Mouse (Mus musculus) T-helper 2 cell (primary cell): ENCODE measurements around the gene Terb1.

Source experiments
- in situ Hi-C: fragments of 300-600 bp; cut with MboI, MseI; formaldehyde crosslinking; loops from one replicate; pipeline ENCODE4 v1.15.1; 2025; ENCODE audit warnings: high pct_unique_total_duplicates

Gene Terb1

GRCm38 (mm10) chr8:104448796-104449195 lies 60.9 kb downstream of the Terb1 start:
- in situ Hi-C loops = no loop called here

GRCm38 (mm10) chr8:104446016-104446415 lies 63.7 kb downstream of the Terb1 start:
- in situ Hi-C loops = no loop called here

- in situ Hi-C loops = no loop called here
Observed at GRCm38 (mm10) chr8:104445248-104445647, 64.5 kb downstream of the Terb1 start.

GRCm38 (mm10) chr8:104443125-104443679 lies 66.5 kb downstream of the Terb1 start:
- in situ Hi-C loops = no loop called here

- in situ Hi-C loops = no loop called here
Observed at GRCm38 (mm10) chr8:104442299-104443124, 67.2 kb downstream of the Terb1 start, which contains the start of gene Dync1li2. Gene Dync1li2, minus strand, starts transcription at chr8:104443047.

GRCm38 (mm10) chr8:104441613-104442012 lies 68.1 kb downstream of the Terb1 start:
- in situ Hi-C loops = no loop called here

- in situ Hi-C loops = loop anchor here (5.0 kb wide), 1 partner anchor 97 kb away; no protein-coding TSS in a partner anchor
Observed at GRCm38 (mm10) chr8:104439461-104439860, 70.2 kb downstream of the Terb1 start.

GRCm38 (mm10) chr8:104437494-104438135 lies 72.1 kb downstream of the Terb1 start:
- in situ Hi-C loops = loop anchor here (5.0 kb wide), 1 partner anchor 95 kb away; no protein-coding TSS in a partner anchor

GRCm38 (mm10) chr8:104436591-104436990 lies 73.1 kb downstream of the Terb1 start:
- in situ Hi-C loops = loop anchor here (5.0 kb wide), 1 partner anchor 94 kb away; no protein-coding TSS in a partner anchor

GRCm38 (mm10) chr8:104436038-104436437 lies 73.7 kb downstream of the Terb1 start:
- in situ Hi-C loops = loop anchor here (5.0 kb wide), 1 partner anchor 94 kb away; no protein-coding TSS in a partner anchor

- in situ Hi-C loops = loop anchor here (5.0 kb wide), 1 partner anchor 93 kb away; no protein-coding TSS in a partner anchor
Observed at GRCm38 (mm10) chr8:104434826-104435354, 74.8 kb downstream of the Terb1 start.

- in situ Hi-C loops = no loop called here
Observed at GRCm38 (mm10) chr8:104434275-104434674, 75.4 kb downstream of the Terb1 start.

GRCm38 (mm10) chr8:104433191-104433842 lies 76.4 kb downstream of the Terb1 start:
- in situ Hi-C loops = no loop called here

- in situ Hi-C loops = no loop called here
Observed at GRCm38 (mm10) chr8:104432656-104433055, 77.1 kb downstream of the Terb1 start.

- in situ Hi-C loops = no loop called here
Observed at GRCm38 (mm10) chr8:104430230-104430629, 79.5 kb downstream of the Terb1 start.

- in situ Hi-C loops = no loop called here
Observed at GRCm38 (mm10) chr8:104427703-104428102, 82.0 kb downstream of the Terb1 start.

- in situ Hi-C loops = no loop called here
Observed at GRCm38 (mm10) chr8:104422313-104422712, 87.4 kb downstream of the Terb1 start.

- in situ Hi-C loops = no loop called here
Observed at GRCm38 (mm10) chr8:104416022-104416421, 93.7 kb downstream of the Terb1 start.

GRCm38 (mm10) chr8:104414204-104414603 lies 95.5 kb downstream of the Terb1 start:
- in situ Hi-C loops = no loop called here

GRCm38 (mm10) chr8:104413770-104414169 lies 95.9 kb downstream of the Terb1 start:
- in situ Hi-C loops = no loop called here

GRCm38 (mm10) chr8:104412805-104413532 lies 96.7 kb downstream of the Terb1 start:
- in situ Hi-C loops = no loop called here
